Mouse (Mus musculus): ENCODE data around the gene Arfgef3. TPM values are rescaled to one million over a fixed set of nuclear protein-coding genes. Genes with fewer than 3 reads are reported as not detected.

The Arfgef3 gene
- polyA plus RNA-seq, 1 experiment from 2014 or later = 0.62 TPM

- no peak overlapping the region for H3K27ac ChIP-seq
- H3K36me3 ChIP-seq (replicated peaks) = no peaks in the 10 kb centered on the region
- WGBS = 90% methylated on average over 6 of the region's 6 CpGs
- H3K27me3 ChIP-seq (ENCODE audit: poor library complexity, severe bottlenecking) = no peaks in the 10 kb centered on the region
- no peak for DNase-seq (ENCODE audit: extremely low spot score, low spot score)
- no peaks in the 10 kb centered on the region for H3K9me3 ChIP-seq
- no peaks in the 10 kb centered on the region for H3K4me1 ChIP-seq
- H3K4me3 ChIP-seq = no peak overlapping the region
These were observed 32.8 kb downstream of the Arfgef3 start for GRCm38 (mm10) chr10:18710949-18711348.

- H3K27ac ChIP-seq = no peak overlapping the region
- H3K4me3 ChIP-seq = no peak overlapping the region
- no peaks in the 10 kb centered on the region for H3K9me3 ChIP-seq
- 92% methylated on average over 1 of the region's 2 CpGs for WGBS
- no peaks in the 10 kb centered on the region for H3K36me3 ChIP-seq (replicated peaks)
- no peaks in the 10 kb centered on the region for H3K27me3 ChIP-seq (ENCODE audit: poor library complexity, severe bottlenecking)
- no peak for DNase-seq (ENCODE audit: extremely low spot score, low spot score)
- no peaks in the 10 kb centered on the region for H3K4me1 ChIP-seq
These were observed 33.9 kb downstream of the Arfgef3 start for GRCm38 (mm10) chr10:18709836-18710235.

GRCm38 (mm10) chr10:18708641-18709040 lies 35.1 kb downstream of the Arfgef3 start:
- WGBS = 90% methylated on average over 1 of the region's 1 CpGs
- no peaks in the 10 kb centered on the region for H3K4me1 ChIP-seq
- no peaks in the 10 kb centered on the region for H3K36me3 ChIP-seq (replicated peaks)
- H3K27ac ChIP-seq = no peak overlapping the region
- DNase-seq (ENCODE audit: extremely low spot score, low spot score) = no peak
- H3K9me3 ChIP-seq = no peaks in the 10 kb centered on the region
- no peak overlapping the region for H3K4me3 ChIP-seq
- H3K27me3 ChIP-seq (ENCODE audit: poor library complexity, severe bottlenecking) = no peaks in the 10 kb centered on the region

GRCm38 (mm10) chr10:18704393-18705120 lies 39.2 kb downstream of the Arfgef3 start:
- Histone ChIP-seq H3K9me3 (no peaks in the 10 kb centered on the region), H3K4me3 (no peak overlapping the region), H3K4me1 (no peaks in the 10 kb centered on the region), H3K27ac (no peak overlapping the region), H3K27me3 (ENCODE audit: poor library complexity, severe bottlenecking) (no peaks in the 10 kb centered on the region), H3K36me3 (replicated peaks) (no peaks in the 10 kb centered on the region)
- no peak for DNase-seq (ENCODE audit: extremely low spot score, low spot score)
- 76% methylated on average over 4 of the region's 4 CpGs for WGBS

GRCm38 (mm10) chr10:18701517-18701916 lies 42.2 kb downstream of the Arfgef3 start:
- H3K9me3 ChIP-seq = no peaks in the 10 kb centered on the region
- H3K27ac ChIP-seq = no peak overlapping the region
- H3K4me3 ChIP-seq = no peak overlapping the region
- no peaks in the 10 kb centered on the region for H3K27me3 ChIP-seq (ENCODE audit: poor library complexity, severe bottlenecking)
- no peak for DNase-seq (ENCODE audit: extremely low spot score, low spot score)
- no peaks in the 10 kb centered on the region for H3K36me3 ChIP-seq (replicated peaks)
- H3K4me1 ChIP-seq = peaks cover 2% of the 10 kb centered on the region; the same call in 1 of the 2 replicates

- peaks cover 6% of the 10 kb centered on the region; the same call in 1 of the 2 replicates for H3K4me1 ChIP-seq
- H3K27ac ChIP-seq = no peak overlapping the region
- H3K36me3 ChIP-seq (replicated peaks) = no peaks in the 10 kb centered on the region
- 87% methylated on average over 2 of the region's 2 CpGs for WGBS
- DNase-seq (ENCODE audit: extremely low spot score, low spot score) = no peak
- H3K4me3 ChIP-seq = no peak overlapping the region
- H3K27me3 ChIP-seq (ENCODE audit: poor library complexity, severe bottlenecking) = no peaks in the 10 kb centered on the region
- H3K9me3 ChIP-seq = no peaks in the 10 kb centered on the region
These were observed 43.6 kb downstream of the Arfgef3 start for GRCm38 (mm10) chr10:18700117-18700516.

GRCm38 (mm10) chr10:18699151-18699550 lies 44.6 kb downstream of the Arfgef3 start:
- WGBS = 96% methylated on average over 2 of the region's 2 CpGs
- DNase-seq (ENCODE audit: extremely low spot score, low spot score) = no peak
- H3K9me3 ChIP-seq = no peaks in the 10 kb centered on the region
- no peak overlapping the region for H3K27ac ChIP-seq
- H3K4me1 ChIP-seq = peaks cover 6% of the 10 kb centered on the region; the same call in 1 of the 2 replicates
- no peaks in the 10 kb centered on the region for H3K27me3 ChIP-seq (ENCODE audit: poor library complexity, severe bottlenecking)
- no peaks in the 10 kb centered on the region for H3K36me3 ChIP-seq (replicated peaks)
- H3K4me3 ChIP-seq = no peak overlapping the region

GRCm38 (mm10) chr10:18696461-18696860 lies 47.3 kb downstream of the Arfgef3 start:
- Histone ChIP-seq H3K36me3 (replicated peaks) (no peaks in the 10 kb centered on the region), H3K27me3 (ENCODE audit: poor library complexity, severe bottlenecking) (no peaks in the 10 kb centered on the region), H3K4me1 (peaks cover 6% of the 10 kb centered on the region; the same call in 1 of the 2 replicates), H3K4me3 (no peak overlapping the region), H3K9me3 (no peaks in the 10 kb centered on the region), H3K27ac (no peak overlapping the region)
- WGBS = 67% methylated on average over 6 of the region's 6 CpGs
- no peak for DNase-seq (ENCODE audit: extremely low spot score, low spot score)

- 79% methylated on average over 2 of the region's 2 CpGs for WGBS
- H3K4me1 ChIP-seq = no peaks in the 10 kb centered on the region
- H3K27me3 ChIP-seq (ENCODE audit: poor library complexity, severe bottlenecking) = no peaks in the 10 kb centered on the region
- DNase-seq (ENCODE audit: extremely low spot score, low spot score) = no peak
- H3K36me3 ChIP-seq (replicated peaks) = no peaks in the 10 kb centered on the region
- no peak overlapping the region for H3K4me3 ChIP-seq
- H3K9me3 ChIP-seq = no peaks in the 10 kb centered on the region
- H3K27ac ChIP-seq = no peak overlapping the region
These were observed 55.5 kb downstream of the Arfgef3 start for GRCm38 (mm10) chr10:18688234-18688633.

- Histone ChIP-seq H3K9me3 (no peaks in the 10 kb centered on the region), H3K27ac (no peak overlapping the region), H3K36me3 (replicated peaks) (no peaks in the 10 kb centered on the region), H3K4me1 (no peaks in the 10 kb centered on the region), H3K4me3 (no peak overlapping the region), H3K27me3 (ENCODE audit: poor library complexity, severe bottlenecking) (no peaks in the 10 kb centered on the region)
- DNase-seq (ENCODE audit: extremely low spot score, low spot score) = no peak
- WGBS = 96% methylated on average over 2 of the region's 2 CpGs
These were observed 62.3 kb downstream of the Arfgef3 start for GRCm38 (mm10) chr10:18681385-18681954.

- no peaks in the 10 kb centered on the region for H3K9me3 ChIP-seq
- DNase-seq (ENCODE audit: extremely low spot score, low spot score) = no peak
- H3K4me1 ChIP-seq = no peaks in the 10 kb centered on the region
- 87% methylated on average over 3 of the region's 3 CpGs for WGBS
- H3K4me3 ChIP-seq = no peak overlapping the region
- H3K27ac ChIP-seq = no peak overlapping the region
- H3K27me3 ChIP-seq (ENCODE audit: poor library complexity, severe bottlenecking) = no peaks in the 10 kb centered on the region
- H3K36me3 ChIP-seq (replicated peaks) = no peaks in the 10 kb centered on the region
These were observed 62.9 kb downstream of the Arfgef3 start for GRCm38 (mm10) chr10:18680661-18681384.

- Histone ChIP-seq H3K27me3 (ENCODE audit: poor library complexity, severe bottlenecking) (no peaks in the 10 kb centered on the region), H3K4me1 (no peaks in the 10 kb centered on the region), H3K36me3 (replicated peaks) (no peaks in the 10 kb centered on the region), H3K4me3 (no peak overlapping the region), H3K9me3 (peaks cover 12% of the 10 kb centered on the region), H3K27ac (no peak overlapping the region)
- 87% methylated on average over 4 of the region's 4 CpGs for WGBS
- DNase-seq (ENCODE audit: extremely low spot score, low spot score) = no peak
These were observed 64.9 kb downstream of the Arfgef3 start for GRCm38 (mm10) chr10:18678836-18679235.

GRCm38 (mm10) chr10:18664794-18665193 lies 79.0 kb downstream of the Arfgef3 start:
- no peak for DNase-seq (ENCODE audit: extremely low spot score, low spot score)
- Histone ChIP-seq H3K4me3 (no peak overlapping the region), H3K27ac (no peak overlapping the region), H3K36me3 (replicated peaks) (no peaks in the 10 kb centered on the region), H3K9me3 (peaks cover 2% of the 10 kb centered on the region; the same call in 1 of the 2 replicates), H3K4me1 (no peaks in the 10 kb centered on the region), H3K27me3 (ENCODE audit: poor library complexity, severe bottlenecking) (no peaks in the 10 kb centered on the region)
- WGBS = 96% methylated on average over 11 of the region's 11 CpGs
